Mouse (Mus musculus): Measurements from ENCODE around the gene Nhsl2. TPM values are rescaled to one million over a fixed set of nuclear protein-coding genes. Genes with fewer than 3 reads are reported as not detected.

Gene Nhsl2
- polyA plus RNA-seq, 1 experiment: not detected

DNA sequence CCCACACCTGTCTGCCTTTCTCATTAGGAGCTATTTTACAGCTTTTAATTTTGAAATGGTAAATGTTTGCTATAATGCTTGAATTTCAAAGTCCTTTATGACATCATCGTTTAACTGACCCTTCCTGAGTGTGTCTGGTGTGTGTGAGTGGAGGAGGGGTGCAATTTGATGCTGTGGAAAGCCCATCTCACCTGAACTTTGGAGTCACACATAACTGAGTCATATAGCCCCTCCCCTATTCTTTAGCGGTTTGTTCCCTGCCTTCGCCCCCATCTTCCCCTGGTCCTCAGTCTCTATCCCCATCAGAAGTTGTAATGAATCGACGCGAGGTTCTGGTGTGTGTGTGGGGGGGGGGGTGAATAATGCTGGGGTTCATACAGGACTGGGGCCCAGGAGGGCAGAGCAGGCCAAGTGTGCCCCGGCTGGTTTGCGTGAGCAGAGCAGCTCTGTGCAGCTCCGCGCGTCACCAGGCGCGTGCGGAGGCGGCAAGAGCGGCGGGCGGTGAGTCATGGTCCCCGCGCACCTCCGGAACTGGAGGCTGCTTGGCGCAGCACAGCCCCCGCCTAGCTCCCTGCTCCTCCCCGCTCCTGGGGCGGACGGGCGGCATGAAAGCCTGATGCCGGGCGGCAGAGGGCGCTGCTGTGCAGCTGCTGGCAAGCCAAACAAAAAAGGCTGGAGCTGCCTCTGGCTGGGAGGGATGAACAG lies 104.8 kb downstream of the Nhsl2 start:
- Histone ChIP-seq H3K4me3 (ENCODE audit: insufficient read depth, low read depth, low read length) (peak overlapping the region; percentile 33), H3K27ac (ENCODE audit: insufficient read depth, low read depth, low read length) (peak overlapping the region; percentile 82), H3K4me1 (ENCODE audit: control insufficient read depth, insufficient read depth, low read length) (peaks cover 7% of the 10 kb centered on the region; the same call in 1 of the 2 replicates)
- 16% methylated on average over 30 of the region's 30 CpGs for WGBS
- TF ChIP-seq CTCF (IDR thresholded peaks at IDR 0.05; ENCODE audit: insufficient read depth, low read depth, low read length) (peak; percentile 76), POLR2A (IDR thresholded peaks at IDR 0.05; ENCODE audit: insufficient read depth, low read depth, low read length) (no peak)

DNA sequence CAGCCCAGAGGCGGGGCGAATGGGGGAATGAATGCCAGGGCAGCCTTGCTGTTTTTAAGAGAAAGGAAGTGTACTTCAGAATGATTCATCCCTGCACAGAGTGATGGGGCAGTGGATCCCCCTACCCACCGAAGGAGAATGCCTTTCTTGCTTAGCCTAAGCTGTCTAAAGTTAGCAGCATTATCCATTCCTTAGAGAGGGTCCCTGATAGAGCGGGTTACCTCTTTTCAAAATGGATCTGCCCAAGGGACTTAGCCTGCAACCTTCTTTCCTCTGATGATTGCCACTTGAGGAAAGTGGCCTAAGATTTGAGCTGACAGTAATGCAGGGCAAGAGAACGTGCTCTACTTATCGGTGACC lies 105.3 kb downstream of the Nhsl2 start:
- WGBS: 47% methylated on average over 6 of the region's 6 CpGs

DNA sequence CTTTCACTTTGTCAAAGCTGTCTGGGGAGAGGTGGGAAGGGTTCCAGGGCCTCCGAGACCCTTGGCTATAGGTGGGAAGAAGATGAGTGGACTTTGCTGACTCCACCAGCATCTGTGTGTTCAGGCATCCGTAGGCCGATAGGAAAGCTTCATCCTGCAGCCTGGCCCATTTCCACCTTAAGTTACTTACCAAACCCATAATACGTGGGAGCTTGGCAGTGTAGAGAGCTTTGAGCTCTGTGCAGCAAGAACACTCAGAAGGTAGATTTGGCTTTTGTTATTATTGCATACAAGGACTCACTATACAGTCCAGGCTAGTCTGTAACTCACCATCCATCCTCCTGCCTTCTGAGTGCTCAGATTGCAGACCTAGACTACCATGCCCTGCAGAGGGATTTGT lies 112.7 kb downstream of the Nhsl2 start:
- no peak for TF ChIP-seq POLR2A (IDR thresholded peaks at IDR 0.05; ENCODE audit: insufficient read depth, low read depth, low read length)
- no peak for TF ChIP-seq CTCF (IDR thresholded peaks at IDR 0.05; ENCODE audit: insufficient read depth, low read depth, low read length)
- H3K4me1 ChIP-seq (ENCODE audit: control insufficient read depth, insufficient read depth, low read length): no peaks in the 10 kb centered on the region; the same call in 1 of the 2 replicates
- WGBS: 79% methylated on average over 4 of the region's 4 CpGs
- no peak overlapping the region for H3K27ac ChIP-seq (ENCODE audit: insufficient read depth, low read depth, low read length)
- H3K4me3 ChIP-seq (ENCODE audit: insufficient read depth, low read depth, low read length): no peak overlapping the region

More for the DNA sequence above, 105.3 kb downstream of the Nhsl2 start:
- TF ChIP-seq CTCF (IDR thresholded peaks at IDR 0.05; ENCODE audit: insufficient read depth, low read depth, low read length) (no peak), POLR2A (IDR thresholded peaks at IDR 0.05; ENCODE audit: insufficient read depth, low read depth, low read length) (no peak)
- Histone ChIP-seq H3K4me3 (ENCODE audit: insufficient read depth, low read depth, low read length) (no peak overlapping the region), H3K4me1 (ENCODE audit: control insufficient read depth, insufficient read depth, low read length) (peaks cover 7% of the 10 kb centered on the region; the same call in 1 of the 2 replicates), H3K27ac (ENCODE audit: insufficient read depth, low read depth, low read length) (peak overlapping the region; percentile 54)

DNA sequence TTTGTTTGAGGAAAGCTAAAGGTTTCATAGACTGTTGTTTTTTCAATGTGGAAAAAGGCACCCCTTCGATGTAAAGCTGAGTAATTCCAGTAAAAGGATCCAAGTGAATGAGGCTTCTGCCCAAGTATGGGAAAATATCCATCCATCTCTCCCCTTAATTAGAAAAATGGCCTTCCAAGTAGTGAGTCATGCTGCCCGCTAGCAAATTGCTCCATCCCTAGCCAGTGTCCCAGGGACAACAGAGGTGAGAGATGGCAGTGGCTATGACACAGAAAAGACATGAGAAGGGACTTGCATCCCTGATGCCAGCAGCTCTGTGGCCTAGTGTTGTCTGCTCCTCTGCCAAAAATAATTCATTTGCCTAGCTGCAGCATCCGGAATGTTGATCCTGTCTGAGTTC lies 114.5 kb downstream of the Nhsl2 start:
- WGBS: 52% methylated on average over 3 of the region's 3 CpGs
- H3K27ac ChIP-seq (ENCODE audit: insufficient read depth, low read depth, low read length): peak overlapping the region; percentile 21; the same call in 1 of the 2 replicates
- TF ChIP-seq CTCF (IDR thresholded peaks at IDR 0.05; ENCODE audit: insufficient read depth, low read depth, low read length) (no peak), POLR2A (IDR thresholded peaks at IDR 0.05; ENCODE audit: insufficient read depth, low read depth, low read length) (no peak)
- H3K4me3 ChIP-seq (ENCODE audit: insufficient read depth, low read depth, low read length): no peak overlapping the region
- no peaks in the 10 kb centered on the region for H3K4me1 ChIP-seq (ENCODE audit: control insufficient read depth, insufficient read depth, low read length)

DNA sequence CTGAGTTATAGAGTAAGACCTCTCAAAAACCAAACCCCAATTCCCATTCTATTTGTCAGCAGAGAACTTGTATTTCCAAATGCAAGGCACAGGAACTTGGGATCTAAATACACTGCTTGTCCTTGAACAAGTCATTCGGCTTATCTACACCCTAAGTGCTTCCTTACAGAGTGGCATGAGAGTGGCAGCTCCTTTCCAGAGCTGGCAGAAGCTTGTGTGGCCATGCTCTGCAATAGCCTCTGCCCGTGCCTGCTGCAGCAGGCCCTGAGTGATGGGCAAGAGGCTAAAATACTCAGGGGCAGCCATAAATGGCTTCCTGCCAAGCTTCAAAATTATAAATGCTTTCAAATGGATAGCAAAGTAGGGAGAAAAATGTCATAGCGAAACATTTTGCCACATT lies 123.8 kb downstream of the Nhsl2 start:
- Histone ChIP-seq H3K4me3 (ENCODE audit: insufficient read depth, low read depth, low read length) (no peak overlapping the region), H3K4me1 (ENCODE audit: control insufficient read depth, insufficient read depth, low read length) (no peaks in the 10 kb centered on the region), H3K27ac (ENCODE audit: insufficient read depth, low read depth, low read length) (no peak overlapping the region)
- 58% methylated on average over 3 of the region's 3 CpGs for WGBS
- no peak for TF ChIP-seq CTCF (IDR thresholded peaks at IDR 0.05; ENCODE audit: insufficient read depth, low read depth, low read length)
- no peak for TF ChIP-seq POLR2A (IDR thresholded peaks at IDR 0.05; ENCODE audit: insufficient read depth, low read depth, low read length)

DNA sequence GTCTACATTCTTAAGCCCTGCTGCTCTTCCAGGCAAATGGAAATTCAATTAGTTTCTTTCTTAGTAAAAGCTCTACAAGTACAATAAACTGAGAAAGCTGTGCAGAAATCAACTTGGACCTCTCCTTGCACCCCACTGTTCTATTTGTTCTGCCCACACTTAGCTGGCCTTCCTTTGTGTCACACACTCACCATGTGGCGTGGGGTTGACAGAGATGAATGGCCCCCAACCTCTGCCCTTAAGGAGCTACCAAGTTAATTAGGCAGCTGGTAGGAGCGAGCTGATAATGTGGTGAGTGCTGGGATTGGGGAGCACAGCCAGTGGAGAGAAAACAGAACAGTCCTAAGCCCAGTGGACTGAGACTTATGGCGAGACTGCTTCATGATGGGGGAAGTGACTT lies 127.7 kb downstream of the Nhsl2 start:
- WGBS: 64% methylated on average over 3 of the region's 3 CpGs
- peaks cover 2% of the 10 kb centered on the region; the same call in 1 of the 2 replicates for H3K4me1 ChIP-seq (ENCODE audit: control insufficient read depth, insufficient read depth, low read length)

DNA sequence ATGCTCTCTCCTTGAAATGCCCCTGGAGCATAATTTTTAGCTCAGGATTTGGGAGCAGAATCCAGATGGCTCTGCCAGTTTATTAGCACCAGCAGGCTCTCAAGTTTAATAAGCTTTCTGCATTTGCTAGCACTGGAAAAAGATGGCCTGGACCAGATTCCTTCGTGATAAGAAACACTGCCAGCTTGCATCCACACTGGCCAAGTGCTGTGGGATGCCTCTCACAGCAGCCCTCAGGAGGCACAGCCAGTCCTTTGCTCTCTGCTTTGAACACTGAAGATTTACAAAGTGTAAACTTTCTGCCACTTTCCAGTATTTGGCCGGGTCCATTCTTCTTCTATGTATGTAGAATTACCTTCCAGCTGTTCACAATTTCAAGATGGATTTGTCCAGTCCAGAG lies 129.7 kb downstream of the Nhsl2 start:
- 40% methylated on average over 2 of the region's 2 CpGs for WGBS
- TF ChIP-seq CTCF (IDR thresholded peaks at IDR 0.05; ENCODE audit: insufficient read depth, low read depth, low read length) (no peak), POLR2A (IDR thresholded peaks at IDR 0.05; ENCODE audit: insufficient read depth, low read depth, low read length) (no peak)
- H3K4me3 ChIP-seq (ENCODE audit: insufficient read depth, low read depth, low read length): no peak overlapping the region
- peaks cover 2% of the 10 kb centered on the region; the same call in 1 of the 2 replicates for H3K4me1 ChIP-seq (ENCODE audit: control insufficient read depth, insufficient read depth, low read length)
- H3K27ac ChIP-seq (ENCODE audit: insufficient read depth, low read depth, low read length): no peak overlapping the region

More for the DNA sequence above, 127.7 kb downstream of the Nhsl2 start:
- Histone ChIP-seq H3K27ac (ENCODE audit: insufficient read depth, low read depth, low read length) (no peak overlapping the region), H3K4me3 (ENCODE audit: insufficient read depth, low read depth, low read length) (no peak overlapping the region)
- TF ChIP-seq CTCF (IDR thresholded peaks at IDR 0.05; ENCODE audit: insufficient read depth, low read depth, low read length) (no peak), POLR2A (IDR thresholded peaks at IDR 0.05; ENCODE audit: insufficient read depth, low read depth, low read length) (no peak)

DNA sequence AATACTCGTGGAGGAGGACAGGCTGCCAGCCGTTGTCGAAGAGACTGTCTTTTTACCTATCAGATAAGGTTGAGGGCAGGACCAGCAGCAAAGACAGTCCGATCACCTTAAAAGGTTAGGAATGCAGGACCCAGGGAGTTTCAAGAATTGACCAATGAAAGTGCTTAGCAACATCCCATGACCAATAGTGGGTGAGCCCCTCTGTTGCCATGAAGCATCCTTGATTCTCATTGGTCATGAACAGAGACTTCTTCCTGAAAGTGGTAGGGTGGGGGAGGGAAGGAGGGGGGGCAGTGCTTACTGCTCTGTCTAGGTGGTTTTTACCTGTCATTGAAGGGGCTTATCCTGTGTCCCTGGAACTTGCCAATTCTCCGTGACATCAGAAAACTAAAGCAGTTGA lies 130.1 kb downstream of the Nhsl2 start:
- 46% methylated on average over 5 of the region's 5 CpGs for WGBS
- no peak for TF ChIP-seq CTCF (IDR thresholded peaks at IDR 0.05; ENCODE audit: insufficient read depth, low read depth, low read length)
- Histone ChIP-seq H3K4me3 (ENCODE audit: insufficient read depth, low read depth, low read length) (no peak overlapping the region), H3K4me1 (ENCODE audit: control insufficient read depth, insufficient read depth, low read length) (peaks cover 2% of the 10 kb centered on the region; the same call in 1 of the 2 replicates), H3K27ac (ENCODE audit: insufficient read depth, low read depth, low read length) (no peak overlapping the region)

DNA sequence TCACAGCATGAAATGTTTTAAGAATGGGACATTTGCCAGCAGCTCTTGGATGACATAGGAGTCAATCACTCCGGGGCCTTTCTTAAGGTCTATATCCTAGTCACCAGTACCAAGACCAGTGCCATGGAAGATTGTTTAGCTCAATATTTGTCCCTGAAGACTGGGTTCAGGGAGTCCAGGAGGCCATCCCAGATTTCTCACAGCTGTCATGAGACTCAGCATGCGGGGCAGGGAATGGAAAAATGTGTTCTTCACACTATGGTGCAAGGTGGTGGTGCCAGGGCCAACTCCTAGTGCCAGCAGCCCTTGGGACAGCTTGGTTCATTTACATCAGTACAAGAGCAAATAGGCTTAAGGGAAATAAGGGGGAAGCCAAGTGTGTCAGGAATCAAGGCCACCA lies 131.4 kb downstream of the Nhsl2 start:
- TF ChIP-seq POLR2A (IDR thresholded peaks at IDR 0.05; ENCODE audit: insufficient read depth, low read depth, low read length) (no peak), CTCF (IDR thresholded peaks at IDR 0.05; ENCODE audit: insufficient read depth, low read depth, low read length) (no peak)
- no peak overlapping the region for H3K27ac ChIP-seq (ENCODE audit: insufficient read depth, low read depth, low read length)
- 80% methylated on average over 2 of the region's 2 CpGs for WGBS
- no peak overlapping the region for H3K4me3 ChIP-seq (ENCODE audit: insufficient read depth, low read depth, low read length)
- peaks cover 2% of the 10 kb centered on the region; the same call in 1 of the 2 replicates for H3K4me1 ChIP-seq (ENCODE audit: control insufficient read depth, insufficient read depth, low read length)
